In genomic region chr11:75552906-75553482, GRCm38 (mm10) we compare ENCODE assay signal across 11 mouse cellular contexts. TPM values are rescaled to one million over a fixed set of nuclear protein-coding genes. Genes with fewer than 3 reads are reported as not detected.
DNase-seq lines count a peak whose midpoint lies in the region; ATAC-seq and TF ChIP-seq lines count a peak whose summit lies in the region.
"Had no signal": no experiment of that assay in that cellular context is flagged by ENCODE, and none has a peak within 500 bp of the region (broad histone marks: within the 10 kb centered on the region; RNA-seq: fewer than 3 reads in every experiment).

No protein-coding gene starts in this region.

- no peak overlapping the region for H3K4me2 ChIP-seq in midbrain, embryonic 15.5 days
- H3K4me2 ChIP-seq in midbrain, embryonic 13.5 days (replicated peaks), result no peak overlapping the region
- H3K4me2 ChIP-seq in embryonic facial prominence, embryonic 14.5 days (ENCODE audit: low read depth, low read length), result no peak overlapping the region
- H3K4me2 ChIP-seq: limb, embryonic 12.5 days had no signal

- H3K36me3 ChIP-seq in midbrain, embryonic 15.5 days (replicated peaks), result 0 out of 2 replicates have a peak, but pooled peaks cover 6% of the 10 kb centered on the region
- peaks cover 24% of the 10 kb centered on the region for H3K36me3 ChIP-seq in midbrain, embryonic 13.5 days
- H3K36me3 ChIP-seq in embryonic facial prominence, embryonic 14.5 days (ENCODE audit: control insufficient read depth, insufficient read depth, low read length), result no peaks in the 10 kb centered on the region
- peaks cover 3% of the 10 kb centered on the region; the same call in 1 of the 2 replicates for H3K36me3 ChIP-seq in forebrain, embryonic 10.5 days (replicated peaks)
- H3K36me3 ChIP-seq: limb, embryonic 12.5 days had no signal

- no peak for TF ChIP-seq POLR2A in olfactory bulb, adult 2 months (IDR thresholded peaks at IDR 0.05; ENCODE audit: insufficient read depth, low read depth, low read length)

- no peak for ATAC-seq in midbrain, embryonic 15.5 days (replicated peaks)
- no peak for ATAC-seq in midbrain, embryonic 13.5 days
- no peak for ATAC-seq in embryonic facial prominence, embryonic 14.5 days (ENCODE audit: low read depth)

- no peak for TF ChIP-seq CTCF in olfactory bulb, adult 2 months (IDR thresholded peaks at IDR 0.05; ENCODE audit: insufficient read depth, low read depth, low read length)

- peaks cover 14% of the 10 kb centered on the region; the same call in 1 of the 2 replicates for H3K4me1 ChIP-seq in midbrain, embryonic 15.5 days
- peaks cover 31% of the 10 kb centered on the region for H3K4me1 ChIP-seq in midbrain, embryonic 13.5 days (replicated peaks)
- H3K4me1 ChIP-seq in embryonic facial prominence, embryonic 14.5 days (ENCODE audit: control insufficient read depth, insufficient read depth, low read length), result peaks cover 20% of the 10 kb centered on the region
- peaks cover 31% of the 10 kb centered on the region for H3K4me1 ChIP-seq in olfactory bulb, adult 2 months (ENCODE audit: control insufficient read depth, insufficient read depth, low read length)
- peaks cover 50% of the 10 kb centered on the region for H3K4me1 ChIP-seq in forebrain, embryonic 10.5 days

- no peaks in the 10 kb centered on the region for H3K27me3 ChIP-seq in midbrain, embryonic 15.5 days (replicated peaks)
- H3K27me3 ChIP-seq in midbrain, embryonic 13.5 days, result no peaks in the 10 kb centered on the region
- no peaks in the 10 kb centered on the region for H3K27me3 ChIP-seq in embryonic facial prominence, embryonic 14.5 days (replicated peaks; ENCODE audit: control insufficient read depth, insufficient read depth, low read length)
- no peaks in the 10 kb centered on the region for H3K27me3 ChIP-seq in forebrain, embryonic 10.5 days (ENCODE audit: poor library complexity, severe bottlenecking)
- H3K27me3 ChIP-seq: limb, embryonic 12.5 days had no signal

- H3K9me3 ChIP-seq in midbrain, embryonic 15.5 days, result no peaks in the 10 kb centered on the region
- no peaks in the 10 kb centered on the region for H3K9me3 ChIP-seq in midbrain, embryonic 13.5 days
- H3K9me3 ChIP-seq in embryonic facial prominence, embryonic 14.5 days (ENCODE audit: control insufficient read depth, low read length), result no peaks in the 10 kb centered on the region
- H3K9me3 ChIP-seq in forebrain, embryonic 10.5 days, result no peaks in the 10 kb centered on the region

- DNase-seq in heart, postnatal 4 days, result peak; percentile 8
- DNase-seq in heart, adult 11 months, result no peak
- DNase-seq in embryonic facial prominence, embryonic 14.5 days (ENCODE audit: low spot score), result peak; percentile 64
- DNase-seq in spleen, adult 18-20 months, result no peak
- no peak for DNase-seq in forebrain, embryonic 10.5 days (ENCODE audit: extremely low spot score, low spot score)
- DNase-seq: kidney, adult 11 months; lung, postnatal 14 days had no signal

- H3K9ac ChIP-seq in midbrain, embryonic 15.5 days, result no peak overlapping the region
- no peak overlapping the region for H3K9ac ChIP-seq in midbrain, embryonic 13.5 days (replicated peaks)
- no peak overlapping the region for H3K9ac ChIP-seq in embryonic facial prominence, embryonic 14.5 days (ENCODE audit: low read depth, low read length)
- H3K9ac ChIP-seq: limb, embryonic 12.5 days had no signal

- 0 out of 2 replicates have a peak overlapping the region, but pooled peaks have one; percentile 7 for H3K27ac ChIP-seq in midbrain, embryonic 15.5 days
- no peak overlapping the region for H3K27ac ChIP-seq in midbrain, embryonic 13.5 days
- H3K27ac ChIP-seq in embryonic facial prominence, embryonic 14.5 days (replicated peaks; ENCODE audit: low read depth, low read length), result peak overlapping the region; percentile 45
- H3K27ac ChIP-seq in olfactory bulb, adult 2 months (ENCODE audit: insufficient read depth, low read depth, low read length), result peak overlapping the region; percentile 89
- no peak overlapping the region for H3K27ac ChIP-seq in forebrain, embryonic 10.5 days

- whole genome bisulfite sequencing in midbrain, embryonic 15.5 days, result 64% methylated on average over 7 of the region's 7 CpGs
- 63% methylated on average over 7 of the region's 7 CpGs for WGBS in midbrain, embryonic 13.5 days
- WGBS in embryonic facial prominence, embryonic 14.5 days, result 30% methylated on average over 7 of the region's 7 CpGs
- 52% methylated on average over 7 of the region's 7 CpGs for WGBS in olfactory bulb, adult 2 months
- 42% methylated on average over 7 of the region's 7 CpGs for WGBS in forebrain, embryonic 10.5 days

- H3K4me3 ChIP-seq in midbrain, embryonic 15.5 days, result no peak overlapping the region
- H3K4me3 ChIP-seq in midbrain, embryonic 13.5 days (replicated peaks), result no peak overlapping the region
- no peak overlapping the region for H3K4me3 ChIP-seq in embryonic facial prominence, embryonic 14.5 days (ENCODE audit: low read depth, low read length)
- H3K4me3 ChIP-seq in olfactory bulb, adult 2 months (ENCODE audit: insufficient read depth, low read depth, low read length), result no peak overlapping the region
- H3K4me3 ChIP-seq in forebrain, embryonic 10.5 days, result no peak overlapping the region
- H3K4me3 ChIP-seq: limb, embryonic 12.5 days had no signal

RNA-seq across cellular contexts. Expression of gene Slc43a2, which starts 21.5 kb away (rescaled TPM):
- total RNA-seq in heart, postnatal 4 days (2021), result 10 to 100 TPM in 1 of 2 experiments, 1 to 10 TPM in 1; 8.9 to 10.5 TPM
- 17.7 and 20.2 TPM in 2 replicates for polyA plus RNA-seq in midbrain, embryonic 15.5 days (2015; fragmentation: Nextera tagmentation; extraction: Ambion mirVana)
- 16.4 and 17.3 TPM in 2 replicates for polyA plus RNA-seq in midbrain, embryonic 13.5 days (2015; fragmentation: Nextera tagmentation; extraction: Ambion mirVana)
- 4.3 and 5.3 TPM in 2 replicates for polyA plus RNA-seq in embryonic facial prominence, embryonic 14.5 days (2014; fragmentation: Nextera tagmentation; extraction: Ambion mirVana)
- 363 TPM in 1 of 2 replicates, not detected in the other for polyA plus RNA-seq in olfactory bulb, adult 2 months (2012; ENCODE audit: insufficient read depth, insufficient read length, low replicate concordance, missing spikeins)
- polyA plus RNA-seq in forebrain, embryonic 10.5 days (2016; fragmentation: Nextera tagmentation; extraction: Ambion mirVana), result 5.5 and 6.1 TPM in 2 replicates

RNA-seq across cellular contexts. Expression of gene Pitpna, which starts 34.9 kb away (rescaled TPM):
- total RNA-seq in heart, postnatal 4 days (2021), result 100 to 1,000 TPM; 150 to 155 TPM
- polyA plus RNA-seq in midbrain, embryonic 15.5 days (2015; fragmentation: Nextera tagmentation; extraction: Ambion mirVana), result 103 and 116 TPM in 2 replicates
- 77.8 and 99.2 TPM in 2 replicates for polyA plus RNA-seq in midbrain, embryonic 13.5 days (2015; fragmentation: Nextera tagmentation; extraction: Ambion mirVana)
- polyA plus RNA-seq in embryonic facial prominence, embryonic 14.5 days (2014; fragmentation: Nextera tagmentation; extraction: Ambion mirVana), result 81.7 and 86.3 TPM in 2 replicates
- 209 and 678 TPM in 2 replicates for polyA plus RNA-seq in olfactory bulb, adult 2 months (2012; ENCODE audit: insufficient read depth, insufficient read length, low replicate concordance, missing spikeins)
- 59.2 and 61.9 TPM in 2 replicates for polyA plus RNA-seq in forebrain, embryonic 10.5 days (2016; fragmentation: Nextera tagmentation; extraction: Ambion mirVana)

RNA-seq across cellular contexts. Expression of gene Scarf1, which starts 39.7 kb away (rescaled TPM):
- 10 to 100 TPM; 14.5 to 15.0 TPM for total RNA-seq in heart, postnatal 4 days (2021)
- 4.6 and 5.2 TPM in 2 replicates for polyA plus RNA-seq in midbrain, embryonic 15.5 days (2015; fragmentation: Nextera tagmentation; extraction: Ambion mirVana)
- polyA plus RNA-seq in midbrain, embryonic 13.5 days (2015; fragmentation: Nextera tagmentation; extraction: Ambion mirVana), result 3.4 and 3.5 TPM in 2 replicates
- polyA plus RNA-seq in embryonic facial prominence, embryonic 14.5 days (2014; fragmentation: Nextera tagmentation; extraction: Ambion mirVana), result 6.9 and 7.2 TPM in 2 replicates
- polyA plus RNA-seq in olfactory bulb, adult 2 months (2012; ENCODE audit: insufficient read depth, insufficient read length, low replicate concordance, missing spikeins), result not detected in 2 replicates
- 5.1 and 5.4 TPM in 2 replicates for polyA plus RNA-seq in forebrain, embryonic 10.5 days (2016; fragmentation: Nextera tagmentation; extraction: Ambion mirVana)

RNA-seq across cellular contexts. Expression of gene Rilp, which starts 43.1 kb away (rescaled TPM):
- 10 to 100 TPM; 24.5 to 24.7 TPM for total RNA-seq in heart, postnatal 4 days (2021)
- polyA plus RNA-seq in midbrain, embryonic 15.5 days (2015; fragmentation: Nextera tagmentation; extraction: Ambion mirVana), result 1.9 and 2.0 TPM in 2 replicates
- 0.97 and 1.2 TPM in 2 replicates for polyA plus RNA-seq in midbrain, embryonic 13.5 days (2015; fragmentation: Nextera tagmentation; extraction: Ambion mirVana)
- polyA plus RNA-seq in embryonic facial prominence, embryonic 14.5 days (2014; fragmentation: Nextera tagmentation; extraction: Ambion mirVana), result 0.59 and 0.70 TPM in 2 replicates
- not detected in 2 replicates for polyA plus RNA-seq in olfactory bulb, adult 2 months (2012; ENCODE audit: insufficient read depth, insufficient read length, low replicate concordance, missing spikeins)
- polyA plus RNA-seq in forebrain, embryonic 10.5 days (2016; fragmentation: Nextera tagmentation; extraction: Ambion mirVana), result 0.15 and 0.26 TPM in 2 replicates

Comparison
In these comparisons a context has a peak if more than half of its experiments do, and no peak if none do; other contexts are left out.
1. DNase-seq: peak in heart, postnatal 4 days (single experiment) and embryonic facial prominence, embryonic 14.5 days (single experiment); none in heart, adult 11 months (single experiment), spleen, adult 18-20 months (0 of 2) and forebrain, embryonic 10.5 days (single experiment).
2. H3K27ac ChIP-seq: peak in midbrain, embryonic 15.5 days (single experiment), embryonic facial prominence, embryonic 14.5 days (single experiment) and olfactory bulb, adult 2 months (single experiment); none in midbrain, embryonic 13.5 days (single experiment) and forebrain, embryonic 10.5 days (single experiment).